Mouse (Mus musculus) T-helper 1 cell (primary cell): ENCODE results near the gene Snrpc.
"Not testable (repeated sequence)": the region's sequence is repeated elsewhere in the genome, so short reads cannot be mapped to it uniquely, and the experiment has no call there.

Experiments
- in situ Hi-C: fragments of 300-600 bp; cut with MboI, MseI; formaldehyde crosslinking; loops from one replicate; pipeline ENCODE4 v1.15.1; 2025; ENCODE audit warnings: high pct_unique_total_duplicates

Gene Snrpc

GRCm38 (mm10) chr17:27837850-27838249, at the start of gene Snrpc:
Gene Snrpc, plus strand, starts transcription at chr17:27838150.
- in situ Hi-C loops, result not testable (repeated sequence)

DNA sequence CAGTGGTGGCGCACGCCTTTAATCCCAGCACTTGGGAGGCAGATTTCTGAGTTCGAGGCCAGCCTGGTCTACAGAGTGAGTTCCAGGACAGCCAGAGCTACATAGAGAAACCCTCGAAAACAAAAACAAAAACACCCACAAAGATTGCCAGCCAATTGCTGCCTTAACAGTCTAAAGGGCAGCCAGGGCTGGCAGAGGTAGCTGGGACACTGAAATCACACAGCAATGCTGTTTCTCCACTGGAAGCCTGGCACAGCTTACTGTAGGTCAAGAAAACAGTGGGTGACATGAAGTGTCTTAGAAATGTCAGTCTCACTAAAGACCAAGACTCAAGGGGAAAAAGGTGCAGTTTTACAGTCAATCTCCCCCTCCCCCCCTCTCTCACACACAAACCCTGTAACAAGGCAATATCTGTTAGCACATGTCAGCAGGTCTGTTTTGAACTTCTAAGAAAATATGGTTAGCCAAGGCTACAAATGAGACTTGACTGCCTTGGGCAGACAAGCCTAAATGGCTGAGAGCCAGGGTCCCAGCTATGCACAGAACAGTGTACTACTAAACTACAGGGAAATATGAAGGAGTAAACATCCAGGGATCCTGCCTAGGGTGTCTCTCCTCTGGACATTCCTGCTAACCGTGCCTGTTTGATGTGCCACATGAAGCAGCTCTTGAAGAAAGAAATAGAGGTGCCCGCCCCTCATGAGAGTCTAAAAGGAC, 49.3 kb upstream of the Snrpc start:
- in situ Hi-C loops, result no loop called here

DNA sequence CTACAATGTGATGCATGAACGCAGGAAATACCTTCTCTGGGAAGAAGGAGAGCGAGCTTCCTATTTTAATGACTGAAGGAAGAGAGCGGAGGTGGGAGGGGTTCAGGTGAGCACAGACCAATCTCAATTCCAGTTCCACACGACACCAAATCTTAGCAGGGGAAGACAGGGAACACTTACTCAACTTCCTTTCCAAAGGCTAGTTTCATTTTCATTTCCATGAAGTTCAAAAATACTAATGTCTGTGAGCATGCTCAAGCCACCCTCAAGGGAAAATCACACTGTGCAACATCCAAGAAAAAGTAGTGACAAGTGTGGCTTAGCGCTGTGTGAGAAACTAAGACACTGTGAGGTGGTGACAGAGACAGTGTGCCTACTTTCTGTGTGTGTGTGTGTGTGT, 47.9 kb upstream of the Snrpc start:
- in situ Hi-C loops, result no loop called here

- in situ Hi-C loops, result no loop called here
Measured at GRCm38 (mm10) chr17:27790976-27791375, 47.0 kb upstream of the Snrpc start.

- in situ Hi-C loops, result no loop called here
Measured at GRCm38 (mm10) chr17:27791556-27791955, 46.4 kb upstream of the Snrpc start.

GRCm38 (mm10) chr17:27792516-27792915, 45.4 kb upstream of the Snrpc start:
- in situ Hi-C loops, result no loop called here

DNA sequence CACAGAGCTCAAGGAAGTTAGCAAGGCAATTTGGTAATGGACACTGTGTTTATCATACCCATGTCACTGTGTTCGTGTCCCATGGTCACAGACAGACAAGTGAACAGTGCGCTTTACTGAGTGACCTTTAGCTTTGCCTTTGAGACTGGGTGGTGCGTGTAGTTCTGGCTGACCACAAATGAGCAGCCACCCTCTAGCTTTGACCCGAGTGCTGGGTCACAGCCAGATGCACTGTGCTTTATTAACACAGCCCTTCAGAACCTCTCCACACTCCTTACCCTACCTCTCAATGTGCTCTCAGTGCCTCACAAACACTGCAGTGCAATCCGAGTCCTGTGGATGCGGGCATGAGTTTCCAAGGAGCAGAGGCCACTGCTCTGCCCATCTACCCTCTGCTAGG, 44.8 kb upstream of the Snrpc start:
- in situ Hi-C loops, result no loop called here

DNA sequence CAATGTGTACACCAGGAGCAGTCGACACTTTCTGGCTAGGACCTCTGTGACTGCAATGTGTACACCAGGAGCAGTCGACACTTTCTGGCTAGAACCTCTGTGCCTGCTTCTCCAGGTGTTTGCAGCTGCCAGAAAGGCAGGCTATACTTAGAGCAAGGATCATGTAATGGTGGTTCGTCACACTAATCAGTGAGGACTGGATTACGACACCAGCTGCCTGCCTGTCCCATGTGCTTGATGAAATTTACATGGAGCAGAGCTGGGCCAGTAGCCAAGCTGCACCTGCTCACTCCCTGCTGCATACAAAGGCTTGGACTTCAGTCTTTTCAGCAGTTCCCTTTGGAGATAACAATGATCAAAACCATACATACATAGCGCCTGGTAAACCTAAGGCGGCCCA, 41.2 kb upstream of the Snrpc start:
- in situ Hi-C loops, result no loop called here

DNA sequence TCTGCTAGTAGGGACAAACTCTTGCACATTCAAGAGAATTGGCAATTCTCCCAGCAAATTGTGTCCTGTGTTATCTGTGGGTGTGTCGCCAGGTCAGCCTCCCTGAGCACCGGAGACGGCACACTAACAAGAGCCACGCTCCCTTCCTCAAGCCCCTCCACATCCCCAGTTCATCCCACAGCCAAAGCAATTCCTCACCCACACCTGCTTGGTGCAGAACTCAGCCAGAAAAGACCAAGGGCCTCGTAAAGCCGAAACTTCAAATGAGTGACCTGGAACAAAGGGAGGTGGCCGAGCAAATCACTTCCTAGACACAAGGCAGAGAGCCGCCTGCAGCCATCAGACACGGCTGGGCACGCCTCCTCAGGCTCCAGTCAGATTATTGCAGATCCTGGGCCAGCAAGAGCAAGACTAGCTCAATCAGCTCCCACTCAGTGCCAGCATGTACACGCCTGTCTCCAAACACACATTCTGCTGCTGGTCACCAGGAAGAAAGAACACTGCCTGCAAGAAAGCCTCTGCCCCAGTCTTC, 40.5 kb upstream of the Snrpc start:
- in situ Hi-C loops, result no loop called here

DNA sequence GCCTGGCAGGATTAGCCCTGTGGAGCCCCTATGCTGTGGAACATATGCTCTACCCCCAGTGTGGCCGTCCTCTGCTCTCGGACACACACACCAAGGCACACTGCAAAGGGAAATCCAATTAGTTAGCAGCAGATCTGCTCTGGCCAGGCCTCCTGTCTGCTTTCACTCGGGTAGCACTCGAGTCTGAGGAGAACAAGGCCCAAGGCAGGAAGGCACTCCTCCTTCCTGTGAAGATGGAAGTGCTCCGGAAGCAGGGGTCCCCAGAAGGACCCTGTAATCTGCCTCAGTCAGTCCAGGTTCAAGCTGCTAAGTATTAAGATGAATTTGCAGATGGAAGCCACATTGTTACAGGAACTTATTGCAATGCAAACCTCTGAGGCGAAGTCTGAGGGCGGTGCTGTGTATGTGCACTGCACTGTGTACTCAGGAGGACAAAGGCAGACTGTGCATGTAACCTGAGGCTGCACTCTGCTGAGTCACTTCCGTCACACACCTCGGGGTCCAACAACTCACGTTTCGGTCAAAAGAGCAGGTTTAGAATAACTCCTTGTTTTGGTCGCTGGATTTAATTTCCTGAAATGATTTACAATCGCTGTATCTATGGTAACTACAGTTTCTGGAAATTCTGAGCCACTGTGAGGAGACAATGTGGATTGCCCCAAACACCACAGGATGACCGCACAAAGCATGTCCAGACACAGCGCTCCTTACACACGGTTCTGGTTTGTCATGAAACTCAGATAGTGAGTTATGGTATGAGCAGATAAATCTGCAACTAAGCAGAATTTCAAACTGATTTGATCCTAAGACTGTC, 38.0 kb upstream of the Snrpc start:
- in situ Hi-C loops, result no loop called here

GRCm38 (mm10) chr17:27800710-27801648, 37.0 kb upstream of the Snrpc start:
- in situ Hi-C loops, result no loop called here

GRCm38 (mm10) chr17:27803752-27804151, 34.2 kb upstream of the Snrpc start:
- in situ Hi-C loops, result no loop called here

DNA sequence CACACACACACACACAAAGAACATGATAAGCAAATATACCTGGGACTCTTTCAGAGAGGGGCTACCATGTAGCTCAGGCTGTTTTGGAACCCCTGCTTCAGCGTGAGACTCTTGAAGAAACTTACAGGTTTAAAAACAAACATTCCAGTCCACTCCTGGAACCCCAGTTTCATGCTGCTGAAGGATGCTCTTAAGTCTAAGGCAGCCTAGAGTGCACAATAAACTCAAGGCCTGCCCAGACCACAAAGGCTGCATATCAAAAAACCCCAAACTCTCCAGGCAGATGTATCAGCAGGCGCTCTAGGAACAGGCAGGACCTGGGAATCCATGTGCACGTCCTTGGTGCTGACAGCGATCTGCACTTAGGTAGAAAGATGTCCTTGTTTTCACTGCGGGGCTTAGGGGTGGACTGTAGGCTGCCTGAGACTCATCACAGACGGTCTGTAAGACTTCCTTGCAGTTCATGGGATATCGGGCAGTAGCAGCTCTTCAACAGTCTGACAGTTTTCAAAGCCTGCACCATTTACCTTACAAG, 33.7 kb upstream of the Snrpc start:
- in situ Hi-C loops, result no loop called here

GRCm38 (mm10) chr17:27804803-27805770, 32.9 kb upstream of the Snrpc start:
- in situ Hi-C loops, result no loop called here

DNA sequence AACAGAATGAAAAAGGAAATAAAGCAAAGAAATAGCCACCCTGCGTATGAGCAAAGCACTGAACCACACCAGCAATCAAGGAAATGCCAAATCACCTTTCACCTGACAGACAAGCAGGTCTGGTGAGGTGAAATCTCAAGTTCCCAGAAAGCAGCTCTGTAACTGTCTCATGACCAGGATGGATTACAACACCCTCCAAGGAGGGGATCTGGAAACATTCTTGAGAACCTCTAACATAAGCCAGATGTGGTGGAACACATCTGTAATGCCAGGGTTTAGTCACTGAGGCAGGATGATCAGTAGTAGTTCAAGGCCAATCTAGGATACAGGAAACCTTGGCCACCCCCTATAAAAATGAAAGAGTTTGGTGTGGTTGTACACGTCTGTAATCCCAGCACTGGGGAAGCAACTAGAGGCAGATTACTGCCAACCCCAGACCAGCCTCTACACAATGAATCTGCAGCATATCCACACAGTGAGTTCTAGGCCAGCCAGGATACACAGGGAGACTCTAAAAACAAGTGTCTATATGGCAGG, 30.3 kb upstream of the Snrpc start:
- in situ Hi-C loops, result no loop called here

DNA sequence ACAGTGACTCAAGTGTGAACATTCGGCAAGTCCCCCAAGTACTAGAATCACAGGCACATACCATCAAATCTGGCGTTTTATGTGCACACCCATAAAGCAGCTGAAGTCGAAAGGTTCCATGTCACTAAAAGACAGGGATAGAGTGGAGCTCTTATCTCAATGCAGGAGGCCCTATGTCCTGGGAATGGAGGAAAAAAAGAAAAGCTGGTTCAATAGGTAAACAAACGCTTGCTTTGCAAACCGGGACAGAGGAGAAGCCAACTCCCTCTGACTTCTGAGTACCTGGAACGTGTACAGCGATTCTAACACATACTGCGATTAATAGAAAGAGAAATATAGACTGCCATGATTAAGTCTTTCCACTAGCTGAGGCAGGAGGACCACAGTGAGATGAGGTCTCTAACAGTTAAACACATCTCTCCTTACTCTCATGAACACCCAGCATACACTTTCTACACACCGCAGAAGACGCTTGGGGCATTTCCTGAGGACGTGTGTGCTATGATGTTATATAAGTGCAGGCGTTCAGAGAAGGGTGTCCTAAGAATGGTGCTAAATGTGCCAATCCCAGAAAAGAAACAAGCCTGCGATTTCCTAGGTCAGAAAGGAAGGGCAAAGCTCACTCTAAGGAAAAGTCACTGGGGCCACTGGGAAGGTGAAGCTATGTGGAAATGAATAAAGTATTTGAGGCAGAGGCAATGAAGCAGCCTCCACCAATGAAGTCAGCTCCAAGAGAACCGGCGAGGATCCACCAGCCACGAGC, 27.2 kb upstream of the Snrpc start:
- in situ Hi-C loops, result no loop called here

GRCm38 (mm10) chr17:27811980-27812379, 26.0 kb upstream of the Snrpc start:
- in situ Hi-C loops, result no loop called here

GRCm38 (mm10) chr17:27814606-27815005, 23.3 kb upstream of the Snrpc start:
- in situ Hi-C loops, result no loop called here

DNA sequence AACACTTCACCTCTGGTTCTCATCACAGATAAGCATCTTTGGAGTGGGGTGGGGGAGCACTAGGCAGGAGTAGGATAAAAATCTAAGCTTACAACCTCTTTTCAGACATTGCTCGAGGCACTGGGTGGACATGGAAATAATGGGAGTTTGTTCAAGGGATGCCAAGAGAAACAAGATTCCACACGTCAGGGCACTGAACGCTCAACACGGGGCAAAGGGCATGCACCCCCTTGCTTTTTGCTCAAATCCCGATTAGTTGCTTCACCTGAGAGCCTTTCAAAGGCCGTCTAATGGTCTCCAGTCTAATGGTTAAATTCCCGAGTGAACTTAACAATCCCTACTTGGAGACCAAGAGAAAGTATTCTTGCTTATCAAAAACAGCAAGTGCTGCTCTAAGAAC, 18.9 kb upstream of the Snrpc start:
- in situ Hi-C loops, result no loop called here
